Mouse (Mus musculus) MEL (cell line): ENCODE data around the gene Hist2h3b. TPM values are rescaled to one million over a fixed set of nuclear protein-coding genes. Genes with fewer than 3 reads are reported as not detected.

ENCODE experiments used
- DNase-seq: peaks from one replicate; pipeline ENCODE4 v3.0.0; 2011; ENCODE audit warnings: low read depth, low spot score
- H3K27ac ChIP-seq: 2 replicates; pipeline ENCODE4 v1.5.1; 2012; ENCODE audit warnings: low read depth, mild to moderate bottlenecking, control low read depth, low read length, moderate library complexity; ENCODE audit not compliant: control insufficient read depth
- H3K27me3 ChIP-seq, 2 experiments: fragments of 150-350 bp in 1 of 2; sonication (generic) in 1 of 2; 2 replicates each; pipeline ENCODE4 v1.6.1; 2012; ENCODE audit warnings: low read length in 2 of 2, mild to moderate bottlenecking in 2 of 2, improper control_type of control experiment in 1 of 2, moderate library complexity in 1 of 2; ENCODE audit not compliant: insufficient read depth in 2 of 2, control insufficient read depth in 1 of 2
- H3K36me3 ChIP-seq, 2 experiments: 2 replicates each; pipeline ENCODE4 v1.6.1; 2012 to 2014; ENCODE audit warnings: low read length in 2 of 2, improper control_type of control experiment in 1 of 2, inconsistent platforms in 1 of 2, mild to moderate bottlenecking in 1 of 2; ENCODE audit not compliant: insufficient read depth in 2 of 2, control insufficient read depth in 1 of 2
- H3K4me1 ChIP-seq, 2 experiments: fragments of 150-350 bp in 1 of 2; sonication (generic) in 1 of 2; 2 replicates each; pipeline ENCODE4 v1.6.1; 2012; ENCODE audit warnings: low read length in 2 of 2, improper control_type of control experiment in 1 of 2, mild to moderate bottlenecking in 1 of 2; ENCODE audit not compliant: insufficient read depth in 2 of 2, control insufficient read depth in 1 of 2
- H3K4me3 ChIP-seq, 2 experiments: fragments of 150-350 bp in 1 of 2; sonication (generic) in 1 of 2; 2 replicates each; pipeline ENCODE4 v1.5.1; 2012; ENCODE audit warnings: low read depth in 2 of 2, low read length in 2 of 2, mild to moderate bottlenecking in 2 of 2, moderate library complexity in 2 of 2, control low read depth in 1 of 2, improper control_type of control experiment in 1 of 2; ENCODE audit not compliant: control insufficient read depth in 1 of 2, insufficient read depth in 1 of 2
- H3K79me2 ChIP-seq: 2 replicates; pipeline ENCODE4 v1.6.1; 2012; ENCODE audit warnings: mild to moderate bottlenecking, low read length, moderate library complexity; ENCODE audit not compliant: control insufficient read depth, poor library complexity, insufficient read depth
- H3K9ac ChIP-seq: 2 replicates; pipeline ENCODE4 v1.6.1; 2012; ENCODE audit warnings: low read depth, mild to moderate bottlenecking, control low read depth, low read length, moderate library complexity; ENCODE audit not compliant: control insufficient read depth, poor library complexity, severe bottlenecking
- H3K9me3 ChIP-seq: fragments of 150-350 bp; sonication (generic); replicated peaks from 2 replicates; pipeline ENCODE4 v1.6.1; 2012; ENCODE audit warnings: mild to moderate bottlenecking, low read length, improper control_type of control experiment, moderate library complexity; ENCODE audit not compliant: insufficient read depth
- BHLHE40 ChIP-seq: IDR thresholded peaks from 2 replicates; pipeline ENCODE4 v1.6.1; 2012; ENCODE audit warnings: low read depth, mild to moderate bottlenecking, inconsistent platforms, low read length, improper control_type of control experiment, borderline replicate concordance
- CHD2 ChIP-seq: IDR thresholded peaks from 2 replicates; pipeline ENCODE4 v1.6.1; 2011; ENCODE audit warnings: low read length, improper control_type of control experiment
- GABPA ChIP-seq: IDR thresholded peaks from 2 replicates; pipeline ENCODE4 v1.6.1; 2012; ENCODE audit warnings: low read depth, mild to moderate bottlenecking, inconsistent platforms, low read length, improper control_type of control experiment, moderate library complexity
- JUND ChIP-seq: IDR thresholded peaks from 2 replicates; pipeline ENCODE4 v1.6.1; 2011; ENCODE audit warnings: low read depth, mild to moderate bottlenecking, improper control_type of control experiment, low read length
- KAT2A ChIP-seq: conservative IDR thresholded peaks from 2 replicates; pipeline ENCODE4 v1.6.1; 2012; ENCODE audit warnings: low read depth, low read length, improper control_type of control experiment, inconsistent platforms
- MAZ ChIP-seq: IDR thresholded peaks from 2 replicates; pipeline ENCODE4 v1.6.1; 2012; ENCODE audit warnings: low read depth, mild to moderate bottlenecking, inconsistent platforms, low read length, improper control_type of control experiment
- MEF2A ChIP-seq: IDR thresholded peaks from 2 replicates; pipeline ENCODE4 v1.6.1; 2014; ENCODE audit warnings: low read depth, mild to moderate bottlenecking, inconsistent platforms, low read length, improper control_type of control experiment; ENCODE audit not compliant: poor library complexity, insufficient replicate concordance, severe bottlenecking; ENCODE audit errors: extremely low read depth
- MYB ChIP-seq: IDR thresholded peaks from 2 replicates; pipeline ENCODE4 v1.6.1; 2011; ENCODE audit warnings: mild to moderate bottlenecking, low read depth, low read length, improper control_type of control experiment
- MYC ChIP-seq: IDR thresholded peaks from 2 replicates; pipeline ENCODE4 v1.6.1; 2011; ENCODE audit warnings: low read depth, mild to moderate bottlenecking, low read length, improper control_type of control experiment, moderate library complexity
- SIN3A ChIP-seq: IDR thresholded peaks from 2 replicates; pipeline ENCODE4 v1.6.1; 2012; ENCODE audit warnings: low read length, improper control_type of control experiment, inconsistent platforms
- TAL1 ChIP-seq: IDR thresholded peaks from 2 replicates; pipeline ENCODE4 v1.6.1; 2012; ENCODE audit warnings: mild to moderate bottlenecking, inconsistent platforms, low read length, moderate library complexity, mixed read lengths
- TCF12 ChIP-seq: IDR thresholded peaks from 2 replicates; pipeline ENCODE4 v1.6.1; 2014; ENCODE audit warnings: low read depth, mild to moderate bottlenecking, inconsistent platforms, low read length, improper control_type of control experiment, moderate library complexity
- ZKSCAN1 ChIP-seq: IDR thresholded peaks from 2 replicates; pipeline ENCODE4 v1.6.1; 2012; ENCODE audit warnings: low read depth, mild to moderate bottlenecking, inconsistent platforms, low read length, improper control_type of control experiment, moderate library complexity
- polyA plus RNA-seq, 2 experiments: library from polyadenylated mRNA; stranded (reverse) in 1 of 2; unstranded in 1 of 2; fragments of >175 nt in 1 of 2; fragments of >200 nt in 1 of 2; gene quantifications; 2 replicates each; pipeline versions ENCODE4 v1.2.1 to v1.2.4; 2012; ENCODE audit warnings: low replicate concordance in 2 of 2, low read depth in 1 of 2; ENCODE audit not compliant: insufficient read length in 2 of 2, insufficient read depth in 1 of 2, missing spikeins in 1 of 2
- total RNA-seq: library from RNA; depleted of rRNA; stranded (reverse); fragments of 300-350 nt; gene quantifications from 2 replicates; pipeline ENCODE4 v1.2.3, GENCODE M21; 2012

Gene Hist2h3b
- total and polyA plus RNA-seq, 3 experiments: 71.7 to 3,962 TPM; not detected in 1

DNA sequence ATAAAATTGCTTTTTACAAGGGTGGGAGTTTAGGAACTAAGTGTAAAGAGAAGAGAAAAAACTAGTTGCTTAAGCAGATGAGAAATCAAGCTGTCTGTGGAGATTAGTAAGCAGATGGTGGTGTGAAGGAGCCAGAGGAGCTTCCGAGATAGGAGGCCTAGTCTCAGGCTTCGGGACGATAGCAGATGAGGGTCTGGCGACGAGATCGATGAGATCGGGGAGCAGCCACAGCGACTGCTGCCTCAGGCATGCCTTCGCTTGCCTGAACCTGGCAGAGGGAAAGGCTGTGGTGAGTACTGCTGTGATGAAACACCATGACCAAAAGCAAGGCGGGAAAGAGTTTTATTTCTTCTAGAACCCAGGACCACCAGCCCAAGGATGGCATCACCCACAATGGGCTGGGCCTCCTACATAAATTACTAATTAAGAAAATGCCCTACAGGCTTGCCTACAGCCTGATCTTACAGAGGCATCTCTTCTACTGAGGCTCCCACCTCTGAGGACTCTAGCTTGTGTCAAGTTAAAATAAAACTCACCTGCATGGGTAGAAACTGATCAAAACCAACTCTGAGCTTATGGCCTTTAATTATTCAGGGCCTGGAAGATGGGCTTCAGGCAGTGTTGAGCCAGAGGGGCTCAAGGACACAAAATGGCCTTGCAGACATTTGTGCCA, 13.6 kb upstream of the Hist2h3b start:
- Histone ChIP-seq H3K79me2 (no peaks in the 10 kb centered on the region), H3K9ac (peak overlapping the region; percentile 57), H3K27me3 (no peaks in the 10 kb centered on the region), H3K27ac (peak overlapping the region; percentile 65), H3K4me1 (peaks cover 28 to 56% of the 10 kb centered on the region in 2 experiments), H3K36me3 (peaks cover 0 to 54% of the 10 kb centered on the region in 2 experiments; a peak in 2 of 4 replicates), H3K4me3 (peak overlapping the region; percentile 24 to 38), H3K9me3 (no peaks in the 10 kb centered on the region)
- DNase-seq: peak; percentile 97
- no peak for TF ChIP-seq KAT2A
- no peak for TF ChIP-seq JUND
- peak; percentile 95 for TF ChIP-seq TAL1

DNA sequence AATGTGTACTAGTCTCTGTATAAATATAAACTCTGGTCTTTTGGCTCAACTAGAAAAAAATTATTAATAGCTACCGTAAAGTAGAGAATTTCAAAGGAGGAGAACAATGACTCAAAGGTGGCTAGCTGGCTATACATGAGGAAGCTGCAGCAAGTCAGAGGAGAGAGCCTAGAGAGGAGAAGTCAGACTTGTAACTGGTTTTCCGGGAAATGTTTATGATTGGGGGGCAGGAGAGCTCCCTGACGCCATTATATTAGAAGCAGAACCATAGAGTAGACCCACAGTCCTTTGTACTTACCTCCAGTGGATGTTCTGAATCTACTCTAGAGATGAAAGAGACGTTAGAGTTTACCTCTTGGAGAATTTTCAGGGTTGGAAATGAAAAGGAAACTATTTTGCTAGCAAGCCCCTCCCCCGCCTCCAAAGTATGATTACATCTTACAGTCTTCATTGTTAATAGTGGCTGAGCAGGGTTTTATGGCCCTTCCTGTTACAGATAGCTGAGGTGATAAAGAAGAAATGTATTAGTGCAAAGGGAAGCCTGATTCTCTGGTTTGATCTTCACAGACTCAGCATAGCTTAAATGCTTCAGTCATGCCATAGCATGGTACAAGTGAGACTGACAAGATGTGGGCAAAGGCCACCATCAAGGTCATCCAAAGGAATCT, 12.4 kb upstream of the Hist2h3b start:
- H3K36me3 ChIP-seq: peaks cover 0 to 50% of the 10 kb centered on the region in 2 experiments; a peak in 2 of 4 replicates
- TF ChIP-seq MAZ (no peak), CHD2 (no peak), MYB (no peak), MYC (no peak), TAL1 (no peak), MEF2A (no peak), SIN3A (no peak), ZKSCAN1 (no peak), KAT2A (no peak), BHLHE40 (no peak), TCF12 (no peak), GABPA (no peak)
- peak overlapping the region; percentile 11 to 44; a peak in 3 of 4 replicates for H3K4me3 ChIP-seq

More for the DNA sequence above, 12.4 kb upstream of the Hist2h3b start:
- no peaks in the 10 kb centered on the region for H3K9me3 ChIP-seq
- H3K27me3 ChIP-seq: no peaks in the 10 kb centered on the region
- no peaks in the 10 kb centered on the region for H3K79me2 ChIP-seq
- peak overlapping the region; percentile 58 for H3K27ac ChIP-seq
- peak; percentile 66 for DNase-seq
- H3K9ac ChIP-seq: peak overlapping the region; percentile 54
- H3K4me1 ChIP-seq: peaks cover 28 to 57% of the 10 kb centered on the region in 2 experiments
